Mouse (Mus musculus) testis, adult 2 months (tissue): ENCODE data around the gene Clpb.

ENCODE experiments used
- CTCF ChIP-seq: fragments of 200-500 bp; IDR thresholded peaks from 2 replicates; pipeline ENCODE4 v1.5.1; 2012; ENCODE audit warnings: low read depth, mild to moderate bottlenecking, inconsistent platforms, low read length, moderate library complexity; ENCODE audit not compliant: control insufficient read depth, insufficient read depth, insufficient replicate concordance
- POLR2A ChIP-seq: fragments of 200-500 bp; IDR thresholded peaks from 2 replicates; pipeline ENCODE4 v1.6.1; 2012; ENCODE audit warnings: low read depth, mild to moderate bottlenecking, inconsistent platforms, low read length, moderate library complexity; ENCODE audit not compliant: control insufficient read depth

GRCm38 (mm10) chr7:101777053-101777452, 113.6 kb downstream of the Clpb start:
- no peak for TF ChIP-seq CTCF
- no peak for TF ChIP-seq POLR2A
